14 mouse cellular contexts compared by ENCODE assay signal in the genomic region with DNA sequence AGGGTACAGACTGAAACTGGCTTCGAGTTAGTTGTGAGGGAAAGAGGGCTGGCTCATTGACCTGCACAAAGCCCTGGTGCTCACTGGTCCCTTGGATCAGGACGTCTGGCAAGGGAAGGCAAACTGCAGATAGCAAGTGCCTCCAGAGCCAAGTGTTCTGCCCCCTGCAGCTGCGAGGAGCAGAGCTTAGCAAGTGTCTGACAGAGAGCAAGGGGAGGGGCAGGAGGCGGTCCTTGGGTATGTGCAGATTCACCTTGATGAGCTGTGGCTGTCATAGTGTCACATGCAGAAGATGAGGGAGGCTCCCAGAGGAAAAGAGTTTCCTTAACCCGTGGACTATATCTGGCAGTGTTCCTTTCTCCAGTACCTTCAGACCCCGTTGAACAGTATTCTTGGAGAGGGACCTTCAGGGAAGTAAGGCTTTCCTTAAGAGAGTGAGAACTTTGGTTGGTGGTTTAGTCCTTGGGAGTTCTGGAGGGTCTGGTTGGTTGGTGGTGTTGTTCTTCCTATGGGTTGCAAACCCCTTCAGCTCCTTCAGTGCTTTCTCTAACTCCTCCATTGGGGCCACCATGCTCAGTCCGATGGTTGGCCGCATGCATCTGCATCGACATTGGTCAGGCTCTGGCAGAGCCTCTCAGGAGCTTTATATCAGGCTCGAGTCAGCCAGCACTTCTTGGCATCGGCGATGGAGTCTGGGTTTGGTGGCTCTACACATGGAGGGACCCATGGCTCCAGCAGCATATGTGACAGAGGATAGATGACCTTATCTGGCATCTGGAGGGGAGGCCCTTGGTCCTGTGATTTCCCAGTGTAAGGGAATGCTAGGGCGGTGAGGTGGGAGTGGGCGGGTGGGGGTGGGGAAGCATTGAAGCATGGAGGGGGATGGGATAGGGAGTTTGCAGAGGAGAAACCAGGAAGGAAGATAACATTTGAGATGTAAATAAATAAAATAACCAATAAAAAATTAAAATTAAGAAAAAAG.
DNase-seq lines count a peak whose midpoint lies in the region; ATAC-seq lines count a peak whose summit lies in the region.
"Had no signal": no experiment of that assay in that cellular context is flagged by ENCODE, and none has a peak within 500 bp of the region (broad histone marks: within the 10 kb centered on the region; RNA-seq: fewer than 3 reads in every experiment).

No protein-coding gene starts in this region.

- no peaks in the 10 kb centered on the region for H3K27me3 ChIP-seq in megakaryocyte, embryonic 14.5 days (replicated peaks)
- no peaks in the 10 kb centered on the region for H3K27me3 ChIP-seq in forebrain, embryonic 16.5 days (replicated peaks; ENCODE audit: control insufficient read depth, insufficient read depth, low read length)
- H3K27me3 ChIP-seq: limb, embryonic 15.5 days had no signal

- 74% methylated on average over 14 of the region's 14 CpGs for WGBS in forebrain, embryonic 16.5 days

- H3K36me3 ChIP-seq in megakaryocyte, embryonic 14.5 days (replicated peaks; ENCODE audit: low read length): peaks cover 6% of the 10 kb centered on the region
- no peaks in the 10 kb centered on the region for H3K36me3 ChIP-seq in forebrain, embryonic 16.5 days (ENCODE audit: control insufficient read depth, insufficient read depth)
- H3K36me3 ChIP-seq: G1E; heart, embryonic 13.5 days; limb, embryonic 15.5 days had no signal

- no peak overlapping the region for H3K27ac ChIP-seq in forebrain, embryonic 16.5 days (ENCODE audit: low read length)
- H3K27ac ChIP-seq: gastrocnemius, adult 2 months; heart, embryonic 13.5 days; limb, embryonic 15.5 days had no signal

- no peak for ATAC-seq in megakaryocyte, adult 5-6 weeks (ENCODE audit: poor library complexity, severe bottlenecking)
- no peak for ATAC-seq in frontal cortex, adult (ENCODE audit: low TSS enrichment)
- ATAC-seq in forebrain, embryonic 16.5 days: no peak
- ATAC-seq: inflammation-experienced regulatory T-cells, adult 6 months had no signal

- H3K4me2 ChIP-seq in forebrain, embryonic 16.5 days (ENCODE audit: low read length): no peak overlapping the region
- H3K4me2 ChIP-seq: heart, embryonic 13.5 days; limb, embryonic 15.5 days had no signal

- H3K9me3 ChIP-seq in megakaryocyte, embryonic 14.5 days: peaks cover 7% of the 10 kb centered on the region
- H3K9me3 ChIP-seq in forebrain, embryonic 16.5 days (ENCODE audit: control insufficient read depth, low read length): no peaks in the 10 kb centered on the region
- H3K9me3 ChIP-seq: G1E; limb, embryonic 15.5 days had no signal

- DNase-seq in cerebellum, postnatal 25 days: peak; percentile 49 to 61
- DNase-seq in kidney, postnatal 25 days: peak; percentile 80 to 94
- peak; percentile 75 for DNase-seq in thymus, postnatal 14 days
- DNase-seq in ovary, postnatal 14 days (ENCODE audit: low spot score): no peak
- DNase-seq: gastrocnemius, adult 2 months; lung, postnatal 14 days had no signal

- no peak overlapping the region for H3K9ac ChIP-seq in forebrain, embryonic 16.5 days (replicated peaks; ENCODE audit: low read depth, low read length)
- H3K9ac ChIP-seq: heart, embryonic 13.5 days; limb, embryonic 15.5 days had no signal

- peak overlapping the region; percentile 28 for H3K4me3 ChIP-seq in megakaryocyte, embryonic 14.5 days (replicated peaks)
- no peak overlapping the region for H3K4me3 ChIP-seq in forebrain, embryonic 16.5 days (replicated peaks; ENCODE audit: low read length)
- H3K4me3 ChIP-seq: gastrocnemius, adult 2 months; heart, embryonic 13.5 days; limb, embryonic 15.5 days had no signal

- peaks cover 41% of the 10 kb centered on the region for H3K4me1 ChIP-seq in megakaryocyte, embryonic 14.5 days
- no peaks in the 10 kb centered on the region for H3K4me1 ChIP-seq in forebrain, embryonic 16.5 days (replicated peaks; ENCODE audit: control insufficient read depth, insufficient read depth, low read length)
- H3K4me1 ChIP-seq: limb, embryonic 15.5 days had no signal
